ENCODE assay signal across 29 mouse cellular contexts in genomic region chr3:41913190-41913589, GRCm38 (mm10).
DNase-seq lines count a peak whose midpoint lies in the region; ATAC-seq and TF ChIP-seq lines count a peak whose summit lies in the region.
"Had no signal": no experiment of that assay in that cellular context is flagged by ENCODE, and none has a peak within 500 bp of the region (broad histone marks: within the 10 kb centered on the region; RNA-seq: fewer than 3 reads in every experiment).

No protein-coding gene starts in this region.

- TF ChIP-seq CTCF in kidney, postnatal 0 days (IDR thresholded peaks at IDR 0.05; ENCODE audit: low read depth) = no peak

- 66% methylated on average over 2 of the region's 2 CpGs for WGBS in kidney, postnatal 0 days
- WGBS in kidney, embryonic 15.5 days = 70% methylated on average over 2 of the region's 2 CpGs

- no peaks in the 10 kb centered on the region for H3K27me3 ChIP-seq in kidney, postnatal 0 days (ENCODE audit: insufficient read depth, low read length)
- no peaks in the 10 kb centered on the region for H3K27me3 ChIP-seq in kidney, embryonic 15.5 days
- H3K27me3 ChIP-seq: embryonic facial prominence, embryonic 13.5 days; forebrain, embryonic 12.5 days; heart, embryonic 13.5 days had no signal

- H3K27ac ChIP-seq in kidney, postnatal 0 days = no peak overlapping the region
- H3K27ac ChIP-seq in kidney, embryonic 15.5 days = no peak overlapping the region
- H3K27ac ChIP-seq: embryonic facial prominence, embryonic 10.5 days; embryonic facial prominence, embryonic 13.5 days; forebrain, embryonic 12.5 days; heart, adult 2 months; heart, embryonic 10.5 days; heart, embryonic 13.5 days; hindbrain, embryonic 14.5 days; hindbrain, postnatal 0 days had no signal

- no peaks in the 10 kb centered on the region for H3K36me3 ChIP-seq in kidney, postnatal 0 days (ENCODE audit: insufficient read depth, low read length)
- no peaks in the 10 kb centered on the region for H3K36me3 ChIP-seq in kidney, embryonic 15.5 days
- H3K36me3 ChIP-seq: embryonic facial prominence, embryonic 10.5 days; embryonic facial prominence, embryonic 13.5 days; forebrain, embryonic 12.5 days; heart, embryonic 10.5 days; heart, embryonic 13.5 days had no signal

- H3K4me2 ChIP-seq in kidney, postnatal 0 days (ENCODE audit: low read length) = no peak overlapping the region
- no peak overlapping the region for H3K4me2 ChIP-seq in kidney, embryonic 15.5 days
- H3K4me2 ChIP-seq: embryonic facial prominence, embryonic 13.5 days; forebrain, embryonic 12.5 days; heart, embryonic 13.5 days; hindbrain, embryonic 14.5 days had no signal

- no peak for ATAC-seq in kidney, postnatal 0 days (replicated peaks; ENCODE audit: low FRiP score, low read depth)
- no peak for ATAC-seq in kidney, embryonic 15.5 days (replicated peaks; ENCODE audit: low FRiP score)
- no peak for ATAC-seq in cerebellum, adult (ENCODE audit: insufficient number of reproducible peaks, low FRiP score, low TSS enrichment)
- ATAC-seq: CD4-positive, CD25-positive, alpha-beta regulatory T cell, adult 4 months; forebrain, embryonic 16.5 days; hindbrain, postnatal 0 days; inflammation-experienced regulatory T-cells, adult 6 months had no signal

- H3K9me3 ChIP-seq in kidney, postnatal 0 days (replicated peaks; ENCODE audit: low read length) = no peaks in the 10 kb centered on the region
- H3K9me3 ChIP-seq in kidney, embryonic 15.5 days (replicated peaks) = no peaks in the 10 kb centered on the region
- H3K9me3 ChIP-seq: embryonic facial prominence, embryonic 10.5 days; embryonic facial prominence, embryonic 13.5 days; forebrain, embryonic 12.5 days; heart, embryonic 10.5 days; heart, embryonic 13.5 days had no signal

- no peak overlapping the region for H3K4me3 ChIP-seq in kidney, postnatal 0 days (replicated peaks; ENCODE audit: low read depth, low read length)
- H3K4me3 ChIP-seq in kidney, embryonic 15.5 days (replicated peaks) = no peak overlapping the region
- H3K4me3 ChIP-seq: embryonic facial prominence, embryonic 10.5 days; embryonic facial prominence, embryonic 13.5 days; erythroblast, embryonic 14.5 days; forebrain, embryonic 12.5 days; heart, adult 2 months; heart, embryonic 10.5 days; heart, embryonic 13.5 days had no signal

- H3K4me1 ChIP-seq in kidney, postnatal 0 days (replicated peaks; ENCODE audit: insufficient read depth, low read length) = no peaks in the 10 kb centered on the region
- H3K4me1 ChIP-seq in kidney, embryonic 15.5 days = no peaks in the 10 kb centered on the region
- H3K4me1 ChIP-seq: embryonic facial prominence, embryonic 10.5 days; embryonic facial prominence, embryonic 13.5 days; forebrain, embryonic 12.5 days; heart, embryonic 10.5 days; heart, embryonic 13.5 days had no signal

- DNase-seq in kidney, postnatal 0 days (ENCODE audit: low spot score) = peak; percentile 9
- peak; percentile 9 for DNase-seq in layer of hippocampus, adult 9-11 months
- no peak for DNase-seq in layer of hippocampus, adult 8-10 months (ENCODE audit: low spot score in 2 of 2)
- DNase-seq in telencephalon, adult 2 months (ENCODE audit: low read depth, low spot score) = peak; percentile 36
- DNase-seq: adrenal gland, adult 2 months; adrenal gland, postnatal 25 days; cerebellum, adult 11-12 months; cerebellum, adult 8-10 months; cerebellum, postnatal 10 days; cerebellum, postnatal 36 days; embryo, embryonic 11 days; gastrocnemius, postnatal 10 days; gastrocnemius, postnatal 36 days; heart, adult 2 months; heart, postnatal 14 days; heart, postnatal 4 days had no signal

- H3K9ac ChIP-seq in kidney, postnatal 0 days (ENCODE audit: low read depth, low read length) = no peak overlapping the region
- H3K9ac ChIP-seq in kidney, embryonic 15.5 days = no peak overlapping the region
- H3K9ac ChIP-seq: embryonic facial prominence, embryonic 13.5 days; forebrain, embryonic 12.5 days; heart, embryonic 13.5 days; hindbrain, embryonic 14.5 days had no signal

Comparison
In these comparisons a context has a peak if more than half of its experiments do, and no peak if none do; other contexts are left out.
1. DNase-seq: peak in kidney, postnatal 0 days (single experiment), layer of hippocampus, adult 9-11 months (single experiment) and telencephalon, adult 2 months (single experiment); none in layer of hippocampus, adult 8-10 months (0 of 2).